Mouse (Mus musculus) hindbrain, embryonic 15.5 days (tissue): ENCODE data around the gene Ddx20. TPM values are rescaled to one million over a fixed set of nuclear protein-coding genes. Genes with fewer than 3 reads are reported as not detected.

Experiments
- ATAC-seq: fragments of 200-750 bp; cut with Nextera tagmentation; 2 replicates; pipeline ENCODE4 v1.8.0; 2017; ENCODE audit warnings: low read depth, moderate number of reproducible peaks, moderate TSS enrichment; ENCODE audit not compliant: low FRiP score
- H3K27ac ChIP-seq: fragments of 300-500 bp; sonication (generic); replicated peaks from 2 replicates; pipeline ENCODE4 v1.5.1; 2015; ENCODE audit warnings: mild to moderate bottlenecking, inconsistent platforms
- H3K27me3 ChIP-seq: fragments of 300-500 bp; sonication (generic); 2 replicates; pipeline ENCODE4 v1.6.1; 2015; ENCODE audit warnings: control low read depth, inconsistent platforms
- H3K36me3 ChIP-seq: fragments of 300-500 bp; sonication (generic); 2 replicates; pipeline ENCODE4 v1.6.1; 2015; ENCODE audit warnings: control low read depth, inconsistent platforms
- H3K4me1 ChIP-seq: fragments of 300-500 bp; sonication (generic); replicated peaks from 2 replicates; pipeline ENCODE4 v1.6.1; 2015; ENCODE audit warnings: control low read depth, inconsistent platforms
- H3K4me2 ChIP-seq: fragments of 300-500 bp; sonication (generic); 2 replicates; pipeline ENCODE4 v1.6.1; 2015; ENCODE audit warnings: moderate library complexity, mild to moderate bottlenecking, inconsistent platforms
- H3K4me3 ChIP-seq: fragments of 300-500 bp; sonication (generic); 2 replicates; pipeline ENCODE4 v1.5.1; 2015; ENCODE audit warnings: mild to moderate bottlenecking, inconsistent platforms
- H3K9ac ChIP-seq: fragments of 300-500 bp; sonication (generic); 2 replicates; pipeline ENCODE4 v1.6.1; 2015; ENCODE audit warnings: inconsistent platforms
- H3K9me3 ChIP-seq: fragments of 300-500 bp; sonication (generic); 2 replicates; pipeline ENCODE4 v1.6.1; 2016; ENCODE audit warnings: control low read depth, inconsistent platforms
- WGBS: fragments of 180-500 bp; shearing (Covaris S2); methylation state at CpG from one replicate; pipeline ENCODE4 v1.1.7; 2015; 5-methylcytosine and 5-hydroxymethylcytosine counted together
- polyA plus RNA-seq: library from polyadenylated mRNA; unstranded; fragments of >200 nt; fragmentation: Nextera tagmentation; extraction: Ambion mirVana; gene quantifications from 2 replicates; pipeline ENCODE4 v1.2.1, GENCODE M21; 2015

Ddx20 gene
- polyA plus RNA-seq, 1 experiment from 2014 or later = 23.8 TPM

GRCm38 (mm10) chr3:105660530-105660929 lies 26.8 kb downstream of the Ddx20 start:
- no peak overlapping the region for H3K4me3 ChIP-seq
- no peak overlapping the region for H3K4me2 ChIP-seq
- no peaks in the 10 kb centered on the region for H3K9me3 ChIP-seq
- H3K27me3 ChIP-seq = no peaks in the 10 kb centered on the region
- H3K36me3 ChIP-seq = 0 out of 2 replicates have a peak, but pooled peaks cover 2% of the 10 kb centered on the region
- H3K9ac ChIP-seq = no peak overlapping the region
- no peak overlapping the region for H3K27ac ChIP-seq
- H3K4me1 ChIP-seq = no peaks in the 10 kb centered on the region
- 76% methylated on average over 2 of the region's 2 CpGs for WGBS
- ATAC-seq = no peak

- no peak for ATAC-seq
- H3K27me3 ChIP-seq = no peaks in the 10 kb centered on the region
- WGBS = 95% methylated on average over 11 of the region's 11 CpGs
- H3K4me1 ChIP-seq = no peaks in the 10 kb centered on the region
- H3K36me3 ChIP-seq = no peaks in the 10 kb centered on the region
- no peaks in the 10 kb centered on the region for H3K9me3 ChIP-seq
- H3K27ac ChIP-seq = no peak overlapping the region
- no peak overlapping the region for H3K4me3 ChIP-seq
- H3K9ac ChIP-seq = no peak overlapping the region
- no peak overlapping the region for H3K4me2 ChIP-seq
These were observed 32.3 kb downstream of the Ddx20 start for GRCm38 (mm10) chr3:105655031-105655585.

- no peak overlapping the region for H3K4me2 ChIP-seq
- H3K4me1 ChIP-seq = no peaks in the 10 kb centered on the region
- 78% methylated on average over 13 of the region's 13 CpGs for WGBS
- no peaks in the 10 kb centered on the region for H3K9me3 ChIP-seq
- H3K9ac ChIP-seq = no peak overlapping the region
- H3K27me3 ChIP-seq = no peaks in the 10 kb centered on the region
- no peak for ATAC-seq
- no peak overlapping the region for H3K4me3 ChIP-seq
- no peak overlapping the region for H3K27ac ChIP-seq
- H3K36me3 ChIP-seq = no peaks in the 10 kb centered on the region
These were observed 33.6 kb downstream of the Ddx20 start for GRCm38 (mm10) chr3:105653544-105654380.

- Histone ChIP-seq H3K9ac (no peak overlapping the region), H3K27ac (no peak overlapping the region), H3K4me3 (no peak overlapping the region), H3K4me1 (no peaks in the 10 kb centered on the region), H3K9me3 (no peaks in the 10 kb centered on the region), H3K36me3 (no peaks in the 10 kb centered on the region), H3K27me3 (no peaks in the 10 kb centered on the region), H3K4me2 (no peak overlapping the region)
- WGBS = 81% methylated on average over 8 of the region's 8 CpGs
- peak; percentile 52; the same call in 1 of the 2 replicates for ATAC-seq
These were observed 38.3 kb downstream of the Ddx20 start for GRCm38 (mm10) chr3:105648889-105649567.

- no peak overlapping the region for H3K27ac ChIP-seq
- no peak overlapping the region for H3K4me2 ChIP-seq
- no peak overlapping the region for H3K4me3 ChIP-seq
- no peaks in the 10 kb centered on the region; the same call in 1 of the 2 replicates for H3K4me1 ChIP-seq
- no peaks in the 10 kb centered on the region for H3K9me3 ChIP-seq
- no peaks in the 10 kb centered on the region for H3K27me3 ChIP-seq
- ATAC-seq = no peak
- 75% methylated on average over 5 of the region's 5 CpGs for WGBS
- H3K36me3 ChIP-seq = no peaks in the 10 kb centered on the region
- H3K9ac ChIP-seq = no peak overlapping the region
These were observed 43.8 kb downstream of the Ddx20 start for GRCm38 (mm10) chr3:105643566-105643965.

- WGBS = 56% methylated on average over 1 of the region's 1 CpGs
- no peaks in the 10 kb centered on the region for H3K9me3 ChIP-seq
- H3K27ac ChIP-seq = no peak overlapping the region
- no peaks in the 10 kb centered on the region; the same call in 1 of the 2 replicates for H3K4me1 ChIP-seq
- no peaks in the 10 kb centered on the region for H3K27me3 ChIP-seq
- ATAC-seq = peak; percentile 57; the same call in 1 of the 2 replicates
- H3K4me3 ChIP-seq = no peak overlapping the region
- no peaks in the 10 kb centered on the region for H3K36me3 ChIP-seq
- no peak overlapping the region for H3K9ac ChIP-seq
- no peak overlapping the region for H3K4me2 ChIP-seq
These were observed 45.2 kb downstream of the Ddx20 start for GRCm38 (mm10) chr3:105642186-105642585.

GRCm38 (mm10) chr3:105633021-105633420 lies 54.4 kb downstream of the Ddx20 start:
- Histone ChIP-seq H3K4me1 (no peaks in the 10 kb centered on the region), H3K9me3 (no peaks in the 10 kb centered on the region), H3K9ac (no peak overlapping the region), H3K4me2 (no peak overlapping the region), H3K27me3 (no peaks in the 10 kb centered on the region), H3K36me3 (no peaks in the 10 kb centered on the region), H3K27ac (no peak overlapping the region), H3K4me3 (no peak overlapping the region)
- no peak for ATAC-seq
- WGBS = 83% methylated on average over 3 of the region's 3 CpGs

- Histone ChIP-seq H3K27ac (no peak overlapping the region), H3K9me3 (no peaks in the 10 kb centered on the region), H3K4me2 (no peak overlapping the region), H3K4me1 (no peaks in the 10 kb centered on the region), H3K4me3 (no peak overlapping the region), H3K36me3 (no peaks in the 10 kb centered on the region), H3K9ac (no peak overlapping the region), H3K27me3 (no peaks in the 10 kb centered on the region)
- WGBS = 48% methylated on average over 2 of the region's 2 CpGs
- ATAC-seq = no peak
These were observed 55.1 kb downstream of the Ddx20 start for GRCm38 (mm10) chr3:105632296-105632695.

Other genes with a start within 250 kb of the Ddx20 start
- gene Kcnd3, start 235.2 kb downstream of the Ddx20 start, polyA plus RNA-seq = 10.0 and 10.4 TPM in 2 replicates
- 11.6 and 11.8 TPM in 2 replicates for gene Inka2, start 17.0 kb upstream of the Ddx20 start, polyA plus RNA-seq
- gene Rap1a, start 113.8 kb upstream of the Ddx20 start, polyA plus RNA-seq = 81.3 and 82.5 TPM in 2 replicates
- gene Adora3, start 183.3 kb upstream of the Ddx20 start, polyA plus RNA-seq = 0.18 and 0.21 TPM in 2 replicates
- 0.20 TPM in 1 of 2 replicates, not detected in the other for gene Tmigd3, start 183.3 kb upstream of the Ddx20 start, polyA plus RNA-seq
- gene I830077J02Rik, start 245.1 kb upstream of the Ddx20 start, polyA plus RNA-seq = 0.17 and 0.25 TPM in 2 replicates